Mouse (Mus musculus) embryo, embryonic 9.5 days (tissue): ENCODE data around the gene Fam50b.

ENCODE experiments used
- DNase-seq: peaks from one replicate; pipeline ENCODE4 v3.0.0-alpha.2; 2017; ENCODE audit errors: extremely low spot score

Fam50b gene

GRCm38 (mm10) chr13:34734686-34735085, at the start of gene Fam50b:
Gene Fam50b (plus strand): TSS chr13:34734850.
- no peak for DNase-seq

GRCm38 (mm10) chr13:34685008-34685765, 49.5 kb upstream of the Fam50b start:
- no peak for DNase-seq

DNA sequence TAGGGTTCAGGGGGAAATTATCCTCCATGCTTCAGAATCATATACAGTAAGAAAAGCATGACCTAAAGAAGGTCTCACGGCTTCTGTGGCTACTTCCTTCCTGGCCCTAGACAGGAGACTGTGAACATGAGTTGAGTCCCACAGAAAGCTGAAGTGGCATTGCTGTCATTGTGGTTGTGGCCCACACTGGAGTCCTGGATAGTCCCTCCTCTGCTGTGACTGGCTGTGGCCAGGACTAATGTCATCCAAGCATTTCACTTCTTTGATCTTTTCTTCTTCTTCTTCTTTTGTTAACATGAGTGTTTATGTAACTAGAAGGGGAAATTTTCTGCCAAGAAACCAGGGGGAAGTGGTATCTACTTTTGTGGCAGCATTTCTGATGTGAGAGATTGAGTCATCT, 43.6 kb upstream of the Fam50b start:
- no peak for DNase-seq

GRCm38 (mm10) chr13:34693111-34693510, 41.5 kb upstream of the Fam50b start:
- no peak for DNase-seq

DNA sequence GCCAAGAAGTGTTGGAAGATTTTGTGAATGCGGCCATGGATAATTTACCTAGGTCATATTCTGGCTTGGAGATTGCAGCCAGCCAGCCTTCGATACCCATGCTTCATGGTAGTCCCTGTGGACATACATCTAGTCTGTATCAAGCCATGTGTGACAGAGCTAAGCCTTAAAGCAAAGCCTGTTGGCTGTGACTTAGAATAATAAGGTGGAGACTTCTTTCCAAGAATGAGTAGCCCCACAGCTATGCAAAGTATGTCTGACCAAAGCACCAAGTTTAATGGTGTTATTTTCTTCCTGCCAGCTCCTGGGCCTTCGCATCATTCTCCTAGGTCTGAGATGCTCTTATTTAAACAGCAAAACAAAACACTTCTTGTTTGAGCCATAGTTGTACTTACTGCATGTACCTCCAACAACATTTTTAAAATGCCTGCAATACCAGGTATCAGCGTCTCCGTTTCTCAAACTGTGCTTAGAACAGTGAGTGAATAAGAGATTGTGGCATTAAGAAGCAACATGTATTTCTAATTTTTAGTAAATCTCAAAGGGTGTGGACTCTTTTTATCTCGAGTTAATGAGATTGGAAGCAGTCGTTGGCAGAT, 37.8 kb upstream of the Fam50b start:
- DNase-seq = no peak

DNA sequence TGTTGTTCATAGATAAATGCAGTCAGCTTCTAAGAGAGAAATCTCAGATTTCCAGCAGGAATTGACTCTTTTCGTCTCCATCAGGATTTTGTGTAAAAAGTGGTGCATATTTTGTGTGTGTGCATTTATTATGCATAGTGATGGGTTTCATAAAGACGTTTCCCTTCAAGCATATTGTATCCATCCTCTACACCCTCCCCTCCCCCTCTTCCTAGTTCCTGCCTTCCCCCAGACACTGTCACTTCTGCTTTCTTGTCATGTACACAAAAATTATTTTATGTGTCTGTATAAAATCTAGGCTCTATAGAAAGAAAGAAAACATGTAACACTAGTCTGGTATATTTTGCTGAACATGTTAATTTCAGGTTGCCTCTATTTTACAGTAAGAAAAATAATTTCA, 34.6 kb upstream of the Fam50b start:
- DNase-seq = no peak

GRCm38 (mm10) chr13:34700630-34701029, 34.0 kb upstream of the Fam50b start:
- no peak for DNase-seq

DNA sequence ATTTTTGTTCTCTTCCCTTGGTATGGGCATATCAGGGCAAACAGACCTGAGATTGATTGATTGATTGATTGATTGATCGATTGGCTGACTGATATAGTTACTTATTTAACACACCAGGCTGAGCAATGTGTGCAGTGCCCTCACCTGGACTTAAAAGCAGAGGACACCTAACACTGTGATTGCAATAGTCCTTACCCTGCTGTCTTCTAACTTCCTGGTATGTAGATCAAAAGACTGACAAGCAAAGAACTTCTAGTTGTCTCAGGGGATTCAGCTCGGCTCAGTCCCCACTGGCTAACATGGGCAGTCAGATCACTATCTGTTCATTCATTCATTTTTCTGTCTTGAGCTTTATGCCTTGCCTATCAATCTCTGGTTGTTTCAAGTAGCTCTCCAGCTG, 31.3 kb upstream of the Fam50b start:
- DNase-seq = no peak

GRCm38 (mm10) chr13:34703795-34704194, 30.9 kb upstream of the Fam50b start:
- no peak for DNase-seq

DNA sequence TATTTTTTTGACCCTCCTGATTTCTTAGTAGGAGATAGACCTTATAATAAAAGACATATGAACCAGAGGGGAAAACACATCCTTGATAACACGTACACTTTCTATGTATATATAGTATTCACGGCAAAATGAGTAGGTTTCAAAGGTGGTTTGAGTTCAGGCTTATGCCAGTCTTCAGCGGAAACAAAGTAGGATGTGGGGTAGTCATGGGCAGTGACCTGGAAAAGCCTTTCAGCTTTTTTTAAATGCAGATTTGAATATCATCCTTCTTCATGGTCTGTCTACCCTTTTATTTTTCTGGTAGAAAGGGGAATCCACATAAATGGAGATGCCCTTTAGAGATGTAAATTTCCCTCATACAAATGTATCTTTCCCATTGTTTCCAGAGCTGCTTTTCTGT, 29.8 kb upstream of the Fam50b start:
- no peak for DNase-seq

DNA sequence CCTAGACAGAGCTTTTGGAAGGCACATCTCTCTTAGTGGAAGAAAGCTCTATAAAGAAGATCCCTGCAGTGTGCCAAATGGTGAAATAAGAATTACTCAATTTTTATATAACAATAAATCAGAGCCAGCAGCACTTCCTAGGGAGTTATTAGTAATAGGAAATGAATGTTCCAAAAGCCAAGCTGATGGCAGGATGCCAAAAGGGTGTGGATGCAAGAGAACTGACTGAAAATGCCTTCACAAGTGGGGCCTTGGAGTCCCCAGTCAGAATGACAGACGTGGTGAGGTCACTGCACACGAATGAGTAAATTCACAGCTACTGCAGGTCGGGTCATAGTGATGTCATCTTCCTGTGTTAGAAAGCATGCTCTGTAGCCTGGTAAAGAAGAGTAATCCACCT, 25.7 kb upstream of the Fam50b start:
- no peak for DNase-seq

- DNase-seq = no peak
Observed at GRCm38 (mm10) chr13:34709566-34709965, 25.1 kb upstream of the Fam50b start.

GRCm38 (mm10) chr13:34711410-34711809, 23.2 kb upstream of the Fam50b start:
- DNase-seq = no peak

DNA sequence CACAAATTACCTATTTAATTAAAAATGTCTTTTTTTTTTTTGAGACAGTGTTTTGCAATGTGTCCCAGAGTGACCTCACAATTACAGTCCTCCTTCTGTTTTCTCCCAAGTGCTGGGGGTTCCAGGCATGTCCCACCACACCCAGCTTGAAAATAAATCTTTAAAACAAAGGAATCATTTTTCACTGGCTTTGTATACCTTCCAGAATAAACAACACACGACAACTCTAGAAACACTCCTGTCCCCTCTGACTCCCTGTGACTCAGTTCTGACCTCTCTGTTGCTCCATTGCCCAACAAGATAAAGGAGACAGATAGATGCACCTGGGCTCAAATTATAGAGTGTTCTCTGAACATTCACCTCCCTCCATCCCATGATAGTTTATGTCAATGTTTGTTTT, 21.8 kb upstream of the Fam50b start:
- DNase-seq = no peak

GRCm38 (mm10) chr13:34715437-34715838, 19.2 kb upstream of the Fam50b start:
- no peak for DNase-seq

DNA sequence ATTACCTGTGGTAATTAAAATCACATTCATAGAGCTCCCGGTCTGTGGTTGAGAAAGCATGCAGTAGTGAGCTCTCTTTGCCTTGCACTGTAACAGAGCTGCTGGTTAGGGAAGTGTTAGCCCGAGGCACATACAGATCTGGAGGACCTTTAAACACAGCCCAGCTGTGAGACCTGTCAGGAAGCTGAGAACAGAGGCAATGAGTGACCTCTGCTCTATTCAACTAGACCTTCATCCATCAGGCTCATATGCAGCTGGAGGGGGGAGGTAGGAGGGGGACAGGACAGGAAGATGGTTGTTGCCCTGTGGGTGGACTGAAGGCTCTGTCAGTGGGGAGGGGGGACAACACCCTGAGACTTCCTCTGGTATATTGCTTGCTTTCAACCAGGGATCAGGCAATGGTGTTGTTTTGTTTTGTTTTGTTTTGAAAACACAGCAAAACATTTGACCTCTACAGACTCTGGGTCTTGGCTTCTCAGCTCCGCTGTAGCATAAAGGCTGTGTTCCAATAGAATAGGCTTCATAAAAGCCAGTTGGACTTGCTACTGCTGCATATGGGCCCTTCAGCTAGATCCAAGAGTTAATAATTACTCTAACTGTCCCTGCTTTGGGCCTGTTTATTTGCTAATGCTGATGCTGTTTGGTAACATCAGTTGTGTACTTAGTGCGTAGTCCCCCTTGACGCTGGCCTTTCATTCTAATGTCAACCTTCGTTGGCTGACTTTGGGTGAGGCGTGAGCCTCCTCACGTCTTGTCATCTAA, 9.6 kb upstream of the Fam50b start:
- DNase-seq = peak; percentile 41

GRCm38 (mm10) chr13:34725800-34726476, 8.7 kb upstream of the Fam50b start:
- peak; percentile 46 for DNase-seq

GRCm38 (mm10) chr13:34726477-34726805, 8.2 kb upstream of the Fam50b start:
- DNase-seq = no peak

DNA sequence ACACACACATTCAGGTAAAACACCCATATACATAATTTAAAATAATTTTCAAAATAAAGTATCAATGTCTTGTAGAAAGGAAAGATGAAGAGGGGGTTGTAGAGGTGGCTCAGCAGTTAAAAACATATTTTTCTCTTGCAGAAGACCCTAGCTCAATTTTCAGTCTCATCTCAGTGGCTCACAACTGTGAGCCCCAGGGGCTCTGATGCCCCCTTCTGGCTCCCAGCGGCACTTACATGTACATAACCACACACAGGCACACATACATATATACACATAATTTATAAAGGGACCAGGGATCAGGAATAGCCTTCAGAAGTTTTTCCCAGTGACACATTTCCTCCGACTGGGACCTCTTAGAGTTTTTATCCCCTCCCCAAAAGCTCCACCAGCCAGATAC, 7.6 kb upstream of the Fam50b start:
- no peak for DNase-seq

DNA sequence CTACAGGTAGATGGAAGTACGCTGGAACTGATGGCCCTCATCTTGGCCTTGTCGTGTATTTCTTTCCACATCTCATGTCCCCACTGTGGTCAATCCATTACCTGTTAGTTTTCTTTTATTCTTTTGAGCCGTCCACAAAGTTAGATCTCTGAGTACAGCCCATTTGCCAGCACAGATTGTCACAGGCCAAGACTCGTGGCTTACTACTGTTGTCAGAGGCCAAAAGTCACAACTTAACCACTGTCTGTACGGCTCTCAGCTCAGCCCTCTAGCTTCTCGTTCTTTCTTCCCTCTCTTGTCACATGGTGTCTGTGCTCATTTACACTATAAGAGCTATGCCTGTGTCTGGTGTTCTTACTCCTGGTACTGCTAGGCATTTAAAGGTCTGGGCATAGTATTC, 3.1 kb upstream of the Fam50b start:
- DNase-seq = no peak

DNA sequence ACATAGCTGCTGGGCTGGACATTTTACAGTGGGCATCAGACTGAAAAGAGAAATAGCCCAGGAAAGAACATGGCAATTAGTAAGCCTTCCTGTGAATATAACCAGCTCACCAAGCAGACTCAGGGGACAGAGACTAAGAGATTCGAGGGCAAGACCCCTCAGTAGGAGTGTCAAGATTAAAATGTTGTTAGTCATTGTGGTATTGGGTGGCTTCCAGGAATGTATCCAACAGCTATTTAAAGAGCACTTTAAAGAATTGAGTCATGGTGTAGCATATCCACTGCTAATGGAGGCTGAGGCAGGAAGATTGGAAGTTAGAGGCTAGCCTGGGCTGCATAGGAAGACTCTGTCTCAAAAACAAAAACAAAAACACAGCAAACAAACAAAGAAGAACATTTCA, 870 bp upstream of the Fam50b start:
- no peak for DNase-seq

DNA sequence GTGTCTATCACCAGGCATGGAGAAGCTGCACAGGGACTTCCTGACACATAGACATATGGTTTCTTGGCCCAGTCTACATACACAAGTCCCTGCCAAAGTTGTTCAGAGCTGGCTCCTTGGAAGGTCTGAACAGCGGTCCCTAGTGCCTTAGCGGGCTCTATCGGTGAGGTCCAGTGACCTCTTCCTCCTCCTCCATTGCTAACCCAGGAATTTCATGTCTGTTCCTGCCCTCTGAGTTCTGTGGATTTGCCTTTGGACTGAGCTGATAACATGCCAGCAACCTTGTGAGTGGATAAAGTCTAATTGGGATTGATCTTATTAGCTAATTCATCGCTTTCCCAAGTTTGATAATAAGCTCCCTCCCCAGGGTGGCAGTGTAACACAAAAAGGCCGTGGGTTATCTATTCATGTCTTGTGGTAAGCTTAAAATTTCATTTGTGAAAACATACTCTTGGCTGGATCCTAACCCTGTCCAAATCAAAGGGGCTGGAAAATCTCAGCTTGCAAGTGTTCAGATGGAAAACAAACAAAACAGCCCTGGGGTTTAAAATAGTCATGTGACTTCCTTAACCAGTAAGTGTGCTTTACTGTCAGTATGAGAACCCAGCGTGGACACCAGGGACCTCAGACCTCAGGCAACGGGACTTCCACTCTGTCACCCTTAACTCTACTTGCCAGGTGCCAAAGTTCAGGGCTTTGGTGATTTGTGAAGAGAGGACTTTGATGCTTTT, 3.5 kb downstream of the Fam50b start:
- no peak for DNase-seq
